Mouse (Mus musculus) urinary bladder, postnatal 36 days (tissue): Measurements from ENCODE around the gene Jak2.
A peak's percentile ranks its signal among the peaks of the same experiment; 100 is the strongest.

Experiments
- DNase-seq, 2 experiments: peaks; one replicate each; pipeline ENCODE4 v3.0.0; 2022; ENCODE audit warnings: low spot score in 2 of 2, mixed read lengths in 1 of 2

Jak2 gene

GRCm38 (mm10) chr19:29361468-29362130, 110.0 kb downstream of the Jak2 start:
- peak; percentile 79 to 89 for DNase-seq

GRCm38 (mm10) chr19:29362173-29362930, 110.7 kb downstream of the Jak2 start:
- no peak for DNase-seq
